Mouse (Mus musculus) kidney, postnatal 36 days (tissue): ENCODE results near the gene Apba1.

ENCODE experiments used
- DNase-seq, 2 experiments: peaks; one replicate each; pipeline ENCODE4 v3.0.0; 2021 to 2022; ENCODE audit warnings: mixed read lengths in 2 of 2

Gene Apba1

DNA sequence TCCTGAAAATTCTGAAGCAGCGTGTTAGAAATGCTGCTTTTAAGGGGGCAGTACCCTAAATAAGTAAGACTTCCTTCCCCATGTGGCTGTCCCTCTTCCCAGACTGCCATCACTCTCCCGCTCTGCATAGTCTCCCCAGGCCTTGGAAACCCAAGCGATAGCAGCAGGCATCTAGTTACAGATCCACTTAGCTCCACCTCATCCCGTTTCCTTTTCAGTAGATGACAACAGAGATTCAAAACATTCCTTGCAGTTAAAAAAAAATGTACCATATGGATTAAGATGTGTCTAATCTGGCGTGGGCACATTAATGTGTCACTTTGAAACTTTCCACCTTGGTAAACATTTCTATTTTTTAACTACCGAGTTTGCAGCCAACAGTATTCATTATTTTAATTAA is 48.1 kb downstream of the Apba1 start:
- no peak for DNase-seq

GRCm38 (mm10) chr19:23807371-23807770 is 48.7 kb downstream of the Apba1 start:
- DNase-seq, result no peak

GRCm38 (mm10) chr19:23809236-23809635 is 50.5 kb downstream of the Apba1 start:
- DNase-seq, result no peak

DNA sequence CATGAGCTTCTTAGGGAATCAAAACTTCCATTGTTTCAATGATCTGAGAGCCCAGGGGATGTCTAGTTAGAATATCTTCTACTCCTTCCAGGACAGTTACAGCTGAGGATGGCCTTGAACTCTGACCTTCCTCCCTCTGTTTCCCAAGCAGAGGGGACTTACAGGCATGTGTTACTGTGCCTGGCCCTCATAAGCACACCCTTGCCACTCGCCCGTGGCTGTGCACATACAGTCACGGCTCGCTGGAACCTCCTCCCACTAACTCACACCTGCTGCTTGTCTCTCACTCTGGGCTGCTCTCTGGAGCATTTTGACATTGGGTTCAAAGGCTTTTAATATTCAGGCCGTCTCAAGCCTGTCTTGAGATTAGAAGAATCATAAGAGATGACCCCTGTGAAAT is 51.8 kb downstream of the Apba1 start:
- DNase-seq, result no peak

DNA sequence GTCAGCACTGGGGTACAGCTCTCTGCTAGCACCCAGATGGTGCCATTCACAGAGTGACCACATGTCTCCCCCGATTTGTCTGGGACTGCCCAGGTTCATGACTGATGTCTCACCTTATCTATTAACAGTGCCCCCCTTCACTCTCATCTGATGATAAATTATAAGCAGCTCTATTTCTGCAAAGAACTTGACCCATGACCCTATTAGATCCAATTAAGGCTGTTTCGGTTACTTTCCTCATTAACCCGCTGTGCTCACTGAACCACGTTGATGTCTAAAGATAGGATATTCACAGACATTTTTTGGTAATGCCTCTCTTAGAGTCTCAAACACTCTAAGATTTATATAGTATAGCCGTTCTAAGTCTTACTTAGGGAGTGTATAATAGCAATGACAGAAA is 52.3 kb downstream of the Apba1 start:
- no peak for DNase-seq

GRCm38 (mm10) chr19:23816762-23817161 is 58.1 kb downstream of the Apba1 start:
- no peak for DNase-seq

DNA sequence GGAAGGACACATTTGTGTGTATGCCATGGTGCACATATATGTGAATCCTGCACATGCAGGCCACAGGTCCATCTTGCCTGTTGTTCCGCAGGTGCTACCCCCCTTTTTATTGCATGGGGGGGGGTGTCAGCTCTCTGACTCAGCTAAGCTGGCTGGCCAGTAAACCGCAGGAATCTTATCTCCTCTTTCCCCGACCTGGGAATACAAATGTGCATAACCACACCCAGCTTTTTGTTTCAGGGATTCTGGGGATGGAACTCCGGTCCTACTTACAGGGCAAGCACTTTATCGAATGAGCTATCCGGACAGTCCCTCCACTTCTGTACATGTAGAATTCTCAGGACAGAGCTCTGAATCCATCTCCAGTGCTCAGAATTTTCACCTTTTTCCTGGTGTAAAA is 58.5 kb downstream of the Apba1 start:
- no peak for DNase-seq

DNA sequence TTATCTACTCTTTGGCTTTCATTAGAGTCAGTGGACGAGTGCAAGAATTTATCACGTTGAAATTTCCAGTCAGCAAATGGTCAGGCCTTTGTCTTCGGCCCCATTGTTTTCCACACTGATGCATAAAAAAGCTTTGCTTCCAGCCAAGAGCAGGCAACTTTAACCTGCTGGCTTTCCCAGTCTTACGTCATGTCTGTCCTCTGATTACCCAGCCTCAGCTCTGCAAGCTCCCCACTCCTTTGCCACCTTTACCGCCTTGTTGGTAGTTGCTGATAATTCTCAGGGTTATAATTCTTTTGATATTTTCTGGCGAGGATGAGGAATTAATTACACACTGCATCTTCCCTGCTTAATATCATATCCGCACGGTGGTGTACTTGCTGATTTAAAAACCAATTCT is 61.2 kb downstream of the Apba1 start:
- no peak for DNase-seq

DNA sequence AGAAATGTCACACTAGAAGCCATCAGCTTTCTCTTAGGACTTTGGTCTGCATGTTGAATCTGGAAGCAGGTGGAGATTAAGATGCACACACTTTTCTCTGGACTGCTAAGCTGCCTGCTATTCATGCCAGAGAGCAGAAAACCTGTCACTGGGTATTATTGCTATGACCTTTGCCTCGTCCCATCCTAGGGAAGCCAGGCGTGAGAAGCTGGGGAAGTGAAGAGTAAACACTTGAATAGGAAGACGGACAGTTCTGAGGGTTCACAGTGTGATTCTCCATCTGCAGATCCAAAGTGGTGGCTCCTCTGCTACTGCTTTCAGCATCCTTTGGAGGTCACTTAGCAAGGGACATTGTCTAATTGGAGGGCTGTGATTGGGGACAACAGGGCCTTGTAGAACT is 63.8 kb downstream of the Apba1 start:
- DNase-seq, result no peak

GRCm38 (mm10) chr19:23823533-23823932 is 64.8 kb downstream of the Apba1 start:
- no peak for DNase-seq

GRCm38 (mm10) chr19:23826251-23826650 is 67.6 kb downstream of the Apba1 start:
- DNase-seq, result no peak

GRCm38 (mm10) chr19:23830761-23831160 is 72.1 kb downstream of the Apba1 start:
- no peak for DNase-seq

DNA sequence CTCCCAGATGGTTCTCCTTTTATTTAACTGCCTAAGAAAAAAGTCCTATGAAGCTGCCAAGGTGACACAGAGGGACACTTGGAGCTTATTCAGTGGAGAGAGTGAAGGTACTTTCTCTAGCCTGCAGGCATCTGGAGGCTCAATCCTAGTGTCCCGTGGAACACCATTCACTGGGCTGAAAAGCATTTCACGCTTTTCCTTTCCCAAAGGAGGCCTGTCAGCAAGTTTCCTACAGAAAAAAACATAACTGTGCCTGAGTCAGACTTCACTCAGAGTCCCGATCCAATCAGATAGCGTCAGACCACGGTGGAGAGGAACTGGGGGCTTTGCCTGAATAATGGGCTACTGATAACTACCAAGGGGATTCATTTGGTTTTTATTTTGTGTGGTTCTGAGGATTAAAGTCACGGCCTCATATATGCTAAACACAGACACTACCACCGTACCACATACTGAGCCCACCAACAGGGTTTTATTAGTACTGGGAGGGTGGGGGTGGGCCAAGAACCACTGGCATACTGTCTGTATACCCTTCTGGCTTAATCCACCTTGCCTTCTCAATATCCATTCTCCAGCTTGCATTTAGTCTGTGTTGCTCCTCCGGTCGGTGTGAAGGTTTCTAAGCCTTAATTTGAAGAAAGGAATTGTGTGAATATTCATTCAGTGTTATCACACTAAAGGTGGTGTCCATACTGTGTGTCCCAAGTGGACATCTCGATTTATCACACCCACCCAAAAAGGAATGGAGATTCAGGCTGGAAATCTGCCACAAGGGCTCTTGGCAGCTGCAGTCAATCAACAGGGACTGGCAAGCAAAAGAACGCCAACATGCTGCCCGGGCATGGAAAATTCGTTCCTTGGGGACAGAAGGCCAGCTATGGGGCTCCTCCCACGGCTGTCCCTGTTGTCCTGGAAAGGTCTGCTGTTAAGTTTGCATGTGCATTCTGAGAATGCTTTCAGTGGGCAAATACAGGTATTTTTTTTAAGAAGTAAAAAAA is 75.3 kb downstream of the Apba1 start:
- no peak for DNase-seq

DNA sequence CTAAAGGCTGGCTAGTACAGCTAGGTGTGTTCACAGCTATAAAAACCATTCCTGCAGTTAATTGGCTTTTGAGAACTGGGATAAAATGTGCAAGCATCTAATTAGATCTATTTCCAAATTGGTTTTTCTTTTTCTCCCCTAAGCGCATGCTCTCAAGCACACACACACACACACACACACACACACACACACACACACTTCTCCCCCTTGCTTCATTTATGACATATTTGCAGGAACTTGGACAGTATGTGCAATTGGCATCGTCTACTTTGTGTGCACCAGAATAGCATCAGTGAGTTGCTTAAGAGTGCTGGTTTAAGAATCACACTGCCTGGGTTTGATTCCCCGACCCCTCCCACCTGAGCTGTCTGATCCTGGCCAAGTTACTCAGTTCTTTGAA is 76.0 kb downstream of the Apba1 start:
- no peak for DNase-seq

DNA sequence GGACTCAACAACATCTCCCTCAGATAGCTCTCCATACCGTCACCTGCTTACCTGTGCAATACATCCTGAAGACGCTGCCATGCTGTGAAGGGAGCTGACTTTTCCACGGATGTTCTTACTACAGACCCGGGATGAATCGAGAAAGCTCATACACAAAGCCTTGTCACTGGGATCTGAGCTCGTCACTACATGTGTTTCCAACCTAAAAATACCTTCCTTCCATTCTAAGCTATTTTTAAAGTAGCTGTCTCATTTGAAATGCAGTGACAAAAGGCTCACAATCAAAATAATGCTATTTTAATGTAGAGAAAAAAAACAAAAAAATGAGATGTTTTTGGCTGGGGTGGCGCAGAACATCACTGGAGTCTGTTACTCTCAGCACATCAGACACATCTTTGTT is 97.1 kb downstream of the Apba1 start:
- DNase-seq, result no peak

DNA sequence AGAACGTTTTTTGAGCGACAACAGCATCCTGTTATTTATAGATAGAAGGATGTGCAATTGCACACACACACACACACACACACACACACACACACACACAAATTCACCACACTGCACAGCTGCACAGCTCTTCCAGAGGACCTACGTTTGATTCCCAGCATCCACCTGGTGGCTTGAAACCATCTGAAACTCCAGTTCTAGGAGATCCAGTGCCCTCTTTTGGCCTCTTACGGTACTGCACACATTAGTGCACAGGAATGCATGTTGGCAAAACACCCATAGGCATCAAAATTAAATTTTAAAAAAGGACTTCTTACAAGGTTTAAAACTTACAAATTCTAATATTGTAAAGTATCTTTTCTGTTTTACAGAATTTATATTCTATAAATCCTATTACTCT is 99.4 kb downstream of the Apba1 start:
- no peak for DNase-seq

DNA sequence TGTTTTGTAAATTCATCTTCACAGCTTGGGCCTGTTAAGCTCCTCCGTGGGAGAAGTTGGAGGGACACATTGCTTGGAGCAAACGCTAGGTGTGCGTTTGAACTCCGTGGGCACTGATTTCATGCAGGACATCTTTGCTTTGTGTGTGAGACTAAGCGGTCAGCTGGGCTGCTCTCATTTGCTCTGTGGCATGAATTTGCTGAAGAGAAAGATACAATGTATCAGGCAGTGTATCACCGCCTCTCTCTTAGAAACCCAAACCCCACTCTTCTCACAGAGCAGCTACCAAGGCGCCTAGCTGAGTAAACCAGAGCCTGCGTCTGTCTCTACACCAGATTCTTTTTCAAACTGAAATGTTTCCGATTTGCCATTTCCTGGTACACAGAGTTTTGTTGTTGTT is 100.1 kb downstream of the Apba1 start:
- DNase-seq, result no peak

DNA sequence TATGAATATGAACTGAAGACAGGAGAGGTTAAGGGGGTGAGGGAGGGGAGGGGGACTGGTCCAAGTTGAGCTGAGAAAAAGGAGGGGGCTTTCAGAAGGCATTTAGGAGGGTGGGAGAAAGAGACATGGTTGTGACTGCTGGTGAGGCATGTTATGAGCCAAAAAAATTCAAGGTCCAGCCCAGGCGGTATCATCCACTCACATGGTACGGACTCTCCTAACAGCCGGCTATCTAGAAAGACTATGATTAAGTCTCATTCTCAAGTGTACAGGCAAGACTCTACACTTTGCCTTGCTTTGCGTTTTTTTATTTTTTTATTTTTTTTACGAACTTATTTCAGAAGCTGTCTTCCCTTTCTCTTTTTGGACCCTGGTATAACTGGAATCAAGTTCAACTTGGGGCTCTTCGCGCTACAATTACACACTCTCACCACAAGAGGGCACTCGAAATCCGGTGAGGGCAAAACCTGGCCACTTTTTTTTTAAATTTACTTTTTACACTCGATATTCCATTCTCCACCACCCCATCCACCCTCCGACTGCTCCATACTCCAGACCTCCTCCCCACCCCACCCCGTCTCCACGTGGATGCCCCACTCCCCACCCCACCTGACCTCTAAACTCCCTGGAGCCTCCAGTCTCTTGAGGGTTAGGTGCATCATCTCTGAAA is 101.6 kb downstream of the Apba1 start:
- DNase-seq, result peak; percentile 16 to 64

- peak; percentile 16 to 34 for DNase-seq
Observed at GRCm38 (mm10) chr19:23862736-23863135, 104.0 kb downstream of the Apba1 start.

- DNase-seq, result peak; percentile 81 to 83
Observed at GRCm38 (mm10) chr19:23863959-23864358, 105.3 kb downstream of the Apba1 start.

DNA sequence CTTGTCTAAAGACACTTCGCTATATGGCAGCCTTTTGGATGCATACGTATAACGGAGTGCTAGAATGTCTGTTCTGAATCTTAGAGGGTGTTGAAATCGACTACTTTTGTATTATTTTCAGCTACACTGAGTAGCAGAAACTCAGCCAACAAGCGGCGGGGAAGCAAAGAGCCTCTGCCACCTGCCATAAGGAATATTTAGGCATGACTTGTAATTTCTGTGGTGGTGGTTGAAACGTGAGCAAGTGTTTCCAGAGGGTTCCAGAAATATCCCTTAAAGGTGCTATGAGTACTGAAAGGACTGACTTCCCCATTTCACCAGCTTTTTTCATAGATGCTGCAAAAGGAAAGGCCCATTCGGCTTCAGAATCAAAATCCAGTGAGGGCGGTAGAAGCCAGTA is 107.4 kb downstream of the Apba1 start:
- DNase-seq, result no peak

GRCm38 (mm10) chr19:23867052-23867451 is 108.4 kb downstream of the Apba1 start:
- no peak for DNase-seq

DNA sequence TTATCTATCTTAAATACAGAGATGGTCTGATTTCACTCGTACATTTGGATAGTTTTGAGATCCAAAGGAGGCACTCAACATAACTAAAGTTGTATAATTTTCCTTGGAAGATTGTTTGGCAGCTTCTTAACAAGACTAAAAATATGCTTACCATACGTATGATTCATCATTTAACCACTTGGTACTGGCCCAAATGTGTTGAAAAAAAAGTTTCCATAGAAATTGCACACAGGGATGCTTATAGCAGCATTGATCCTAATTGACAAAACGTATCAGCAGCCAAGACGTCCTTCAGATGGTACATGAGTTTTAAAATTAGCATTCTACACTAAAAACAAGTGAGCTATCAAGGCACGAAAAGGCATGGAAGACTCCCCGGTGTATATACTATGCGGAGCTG is 108.9 kb downstream of the Apba1 start:
- no peak for DNase-seq

GRCm38 (mm10) chr19:23874502-23874901 is 115.8 kb downstream of the Apba1 start:
- DNase-seq, result no peak
